Mouse (Mus musculus) midbrain, embryonic 14.5 days (tissue): ENCODE data around the gene Aanat. TPM values are rescaled to one million over a fixed set of nuclear protein-coding genes. Genes with fewer than 3 reads are reported as not detected.

Source experiments
- ATAC-seq: fragments of 200-750 bp; cut with Nextera tagmentation; 2 replicates; pipeline ENCODE4 v1.8.0; 2017; ENCODE audit warnings: moderate number of reproducible peaks, moderate library complexity; ENCODE audit not compliant: low FRiP score, low TSS enrichment
- DNase-seq: peaks from one replicate; pipeline ENCODE4 v3.0.0-alpha.2; 2015
- H3K27ac ChIP-seq: fragments of 300-500 bp; sonication (generic); replicated peaks from 2 replicates; pipeline ENCODE4 v1.5.1; 2014; ENCODE audit warnings: mild to moderate bottlenecking, low read depth, low read length, moderate library complexity
- H3K27me3 ChIP-seq: fragments of 300-500 bp; sonication (generic); 2 replicates; pipeline ENCODE4 v1.6.1; 2014; ENCODE audit warnings: low read length, control low read depth, mixed read lengths; ENCODE audit not compliant: control insufficient read depth, insufficient read depth
- H3K36me3 ChIP-seq: fragments of 300-500 bp; sonication (generic); 2 replicates; pipeline ENCODE4 v1.6.1; 2014; ENCODE audit warnings: low read length, control low read depth; ENCODE audit not compliant: control insufficient read depth, insufficient read depth
- H3K4me1 ChIP-seq: fragments of 300-500 bp; sonication (generic); 2 replicates; pipeline ENCODE4 v1.6.1; 2014; ENCODE audit warnings: mild to moderate bottlenecking, antibody characterized with exemption, low read length, control low read depth; ENCODE audit not compliant: control insufficient read depth, insufficient read depth
- H3K4me2 ChIP-seq: fragments of 300-500 bp; sonication (generic); 2 replicates; pipeline ENCODE4 v1.6.1; 2014; ENCODE audit warnings: mild to moderate bottlenecking, low read length, moderate library complexity
- H3K4me3 ChIP-seq: fragments of 300-500 bp; sonication (generic); replicated peaks from 2 replicates; pipeline ENCODE4 v1.5.1; 2014; ENCODE audit warnings: low read depth, low read length
- H3K9ac ChIP-seq: fragments of 300-500 bp; sonication (generic); replicated peaks from 2 replicates; pipeline ENCODE4 v1.6.1; 2014; ENCODE audit warnings: mild to moderate bottlenecking, low read length, moderate library complexity
- H3K9me3 ChIP-seq: fragments of 300-500 bp; sonication (generic); 2 replicates; pipeline ENCODE4 v1.6.1; 2016; ENCODE audit warnings: low read length, control low read depth, mixed read lengths; ENCODE audit not compliant: control insufficient read depth
- WGBS: fragments of 180-500 bp; shearing (Covaris S2); extraction: QIAGEN DNeasy Blood & Tissue Kit; methylation state at CpG from one replicate; pipeline ENCODE4 v1.1.7; 2014; 5-methylcytosine and 5-hydroxymethylcytosine counted together
- polyA plus RNA-seq: library from polyadenylated mRNA; unstranded; fragments of >200 nt; fragmentation: Nextera tagmentation; extraction: Ambion mirVana; gene quantifications from 2 replicates; pipeline ENCODE4 v1.2.1, GENCODE M21; 2014

Gene Aanat
- polyA plus RNA-seq, 1 experiment from 2014 or later = 0.49 TPM

DNA sequence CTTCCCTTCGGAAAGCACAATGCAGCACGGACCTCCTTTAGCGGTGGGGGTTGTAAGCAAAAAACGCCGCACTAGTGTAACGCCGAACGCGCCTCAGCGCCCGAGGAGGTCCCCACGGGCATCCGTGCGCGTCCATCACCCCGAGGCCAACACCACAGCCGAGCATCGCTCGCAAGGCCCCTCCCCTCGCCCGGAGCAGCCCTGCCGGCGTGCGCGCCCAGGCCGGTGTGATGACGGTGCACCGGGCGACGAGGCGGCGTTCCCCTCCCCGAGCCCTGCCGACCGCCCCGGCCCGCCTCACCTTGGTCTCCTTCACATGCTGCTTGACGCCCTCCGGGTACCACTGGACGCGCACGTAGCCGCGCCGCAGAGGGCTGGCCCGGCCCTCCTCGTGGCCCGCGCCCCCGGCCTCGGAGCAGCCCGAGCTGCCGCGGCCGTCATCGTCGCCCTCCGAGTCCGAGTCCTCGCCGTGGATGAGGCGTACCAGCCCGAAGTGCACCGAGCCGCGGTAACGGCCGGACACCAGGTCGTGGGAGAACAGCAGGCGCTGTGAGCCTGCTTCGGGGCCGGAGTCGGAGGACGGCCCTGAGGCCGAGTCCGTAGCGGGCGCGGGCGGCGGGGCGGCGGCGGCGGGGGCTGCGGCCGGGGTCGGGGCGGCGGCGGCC is 5.4 kb upstream of the Aanat start:
- WGBS = under 1% methylated on average over 91 of the region's 91 CpGs
- no peaks in the 10 kb centered on the region for H3K27me3 ChIP-seq

GRCm38 (mm10) chr11:116581376-116581814 is 4.8 kb upstream of the Aanat start, which contains the start of gene Ube2o:
Gene Ube2o (minus strand): TSS chr11:116581447.
- H3K4me2 ChIP-seq = peak within 1 kb of the TSS; percentile 76
- no peaks in the 10 kb centered on the region for H3K9me3 ChIP-seq
- WGBS = 2% methylated on average over 48 of the region's 51 CpGs
- no peaks in the 10 kb centered on the region for H3K27me3 ChIP-seq
- peaks cover 13% of the 10 kb centered on the region for H3K4me1 ChIP-seq
- H3K4me3 ChIP-seq = peak within 1 kb of the TSS; percentile 87
- H3K27ac ChIP-seq = peak within 1 kb of the TSS; percentile 95
- DNase-seq (peak; percentile 93), ATAC-seq (peak; percentile 90)
- H3K9ac ChIP-seq = peak within 1 kb of the TSS; percentile 98
- H3K36me3 ChIP-seq = no peaks in the 10 kb centered on the region

More for the DNA sequence above, 5.4 kb upstream of the Aanat start:
- ATAC-seq (peak; percentile 81), DNase-seq (peak; percentile 80)
- H3K4me3 ChIP-seq = peak overlapping the region; percentile 87
- H3K4me1 ChIP-seq = peaks cover 19% of the 10 kb centered on the region
- peak overlapping the region; percentile 98 for H3K9ac ChIP-seq
- H3K9me3 ChIP-seq = no peaks in the 10 kb centered on the region
- no peaks in the 10 kb centered on the region for H3K36me3 ChIP-seq
- peak overlapping the region; percentile 95 for H3K27ac ChIP-seq
- peak overlapping the region; percentile 76 for H3K4me2 ChIP-seq

DNA sequence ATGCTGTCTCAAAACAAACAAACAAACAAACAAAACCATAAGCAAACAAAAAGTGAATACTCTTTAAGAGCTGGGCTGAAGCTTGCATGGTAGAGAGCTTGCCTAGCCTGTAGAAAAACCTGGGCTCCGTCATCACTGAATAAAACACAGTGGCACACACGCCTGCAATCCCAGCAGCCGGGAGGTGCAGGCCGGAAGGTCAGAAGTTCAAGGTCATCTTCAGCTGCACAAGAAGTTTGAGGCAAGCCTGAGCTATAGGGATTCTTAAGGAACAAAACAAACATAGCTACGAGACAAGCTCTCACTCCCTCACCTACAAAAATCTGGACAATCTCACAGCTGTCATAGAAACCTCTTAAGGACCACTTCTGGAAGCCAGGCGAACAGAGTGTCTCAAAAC is 550 bp upstream of the Aanat start:
- Histone ChIP-seq H3K9me3 (no peaks in the 10 kb centered on the region), H3K4me3 (no peak overlapping the region), H3K36me3 (no peaks in the 10 kb centered on the region), H3K4me1 (peaks cover 13% of the 10 kb centered on the region; the same call in 1 of the 2 replicates), H3K4me2 (no peak overlapping the region), H3K27ac (no peak overlapping the region), H3K9ac (no peak overlapping the region), H3K27me3 (no peaks in the 10 kb centered on the region)
- DNase-seq (no peak), ATAC-seq (no peak)
- WGBS = 84% methylated on average over 6 of the region's 6 CpGs

- peaks cover 13% of the 10 kb centered on the region; the same call in 1 of the 2 replicates for H3K4me1 ChIP-seq
- H3K27ac ChIP-seq = peak overlapping the region; percentile 20; the same call in 1 of the 2 replicates
- H3K36me3 ChIP-seq = no peaks in the 10 kb centered on the region
- H3K9me3 ChIP-seq = no peaks in the 10 kb centered on the region
- peak overlapping the region; percentile 18; the same call in 1 of the 2 replicates for H3K4me3 ChIP-seq
- no peaks in the 10 kb centered on the region for H3K27me3 ChIP-seq
- ATAC-seq (no peak), DNase-seq (peak; percentile 82)
- no peak overlapping the region for H3K9ac ChIP-seq
- 19% methylated on average over 23 of the region's 23 CpGs for WGBS
- H3K4me2 ChIP-seq = peak overlapping the region; percentile 42
These were observed 784 bp downstream of the Aanat start for GRCm38 (mm10) chr11:116586801-116587631.

DNA sequence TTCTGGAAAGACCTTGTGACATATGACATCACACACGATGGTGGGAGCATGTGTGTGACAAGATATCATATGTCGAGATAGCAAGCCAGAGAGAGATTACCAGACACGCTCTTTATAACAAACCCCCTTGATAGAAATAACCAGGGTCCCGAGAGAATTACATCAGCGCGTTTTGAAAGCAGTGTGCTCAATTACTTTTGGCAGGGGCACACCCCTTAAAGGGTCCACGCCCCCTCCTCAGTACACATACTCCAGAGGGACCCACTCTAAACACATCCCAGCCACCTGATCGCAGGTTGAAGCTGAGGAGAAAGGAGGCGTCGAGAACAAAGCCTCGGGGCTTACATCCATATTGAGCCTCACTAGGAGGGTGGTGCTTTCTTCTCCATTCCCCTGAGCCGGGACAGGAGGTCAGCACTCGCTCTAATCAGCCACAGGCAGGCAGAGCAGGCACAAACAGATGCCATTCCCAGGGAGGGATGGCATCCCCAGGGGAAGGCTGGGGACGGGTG is 2.8 kb downstream of the Aanat start:
- H3K27me3 ChIP-seq = no peaks in the 10 kb centered on the region
- ATAC-seq (no peak), DNase-seq (peak; percentile 60)
- H3K4me1 ChIP-seq = peaks cover 19% of the 10 kb centered on the region
- H3K36me3 ChIP-seq = no peaks in the 10 kb centered on the region
- H3K4me3 ChIP-seq = no peak overlapping the region
- no peak overlapping the region; the same call in 1 of the 2 replicates for H3K9ac ChIP-seq
- WGBS = 14% methylated on average over 14 of the region's 14 CpGs
- H3K27ac ChIP-seq = no peak overlapping the region
- H3K4me2 ChIP-seq = peak overlapping the region; percentile 13; the same call in 1 of the 2 replicates
- H3K9me3 ChIP-seq = no peaks in the 10 kb centered on the region

DNA sequence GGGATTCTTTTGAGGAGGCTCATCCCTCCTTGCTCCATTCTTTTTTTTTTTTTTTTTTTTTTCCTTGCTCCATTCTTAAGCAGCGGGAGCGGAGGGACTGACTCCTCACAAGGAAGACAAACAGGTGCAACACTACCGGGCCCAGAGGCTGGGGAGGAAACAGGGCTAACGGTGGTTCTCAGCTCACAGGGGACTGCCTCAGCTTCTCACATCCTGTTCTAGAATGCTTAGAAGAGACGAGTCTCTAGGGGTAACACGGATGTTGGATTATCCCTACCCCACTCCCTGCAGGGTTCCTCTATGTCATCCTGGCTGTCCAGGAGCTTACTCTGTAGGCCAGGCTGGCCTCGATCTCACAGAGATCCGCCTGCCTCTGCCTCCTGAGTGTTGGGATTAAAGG is 3.3 kb downstream of the Aanat start:
- H3K27me3 ChIP-seq = no peaks in the 10 kb centered on the region
- H3K9me3 ChIP-seq = no peaks in the 10 kb centered on the region
- H3K27ac ChIP-seq = no peak overlapping the region
- ATAC-seq (no peak), DNase-seq (no peak)
- no peak overlapping the region for H3K9ac ChIP-seq
- no peak overlapping the region for H3K4me2 ChIP-seq
- H3K4me1 ChIP-seq = peaks cover 19% of the 10 kb centered on the region
- H3K36me3 ChIP-seq = no peaks in the 10 kb centered on the region
- 51% methylated on average over 8 of the region's 8 CpGs for WGBS
- H3K4me3 ChIP-seq = no peak overlapping the region

DNA sequence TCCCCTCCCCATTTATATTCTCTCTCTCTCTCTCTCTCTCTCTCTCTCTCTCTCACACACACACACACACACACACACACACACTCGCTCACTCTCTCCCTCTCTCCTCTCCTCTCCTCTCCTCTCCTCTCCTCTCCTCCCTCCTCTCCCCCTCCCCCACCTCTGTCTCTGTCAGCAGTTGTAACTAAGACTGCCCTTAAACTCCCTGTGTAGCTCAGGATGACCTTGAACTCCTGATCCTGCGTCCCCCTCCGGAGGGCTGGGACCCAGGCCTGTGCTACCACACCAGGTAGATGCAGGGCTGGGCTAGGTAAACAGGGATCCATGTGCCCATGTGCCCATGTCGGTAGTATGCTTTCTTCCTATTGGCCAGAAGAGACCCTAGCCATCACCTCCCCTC is 5.4 kb downstream of the Aanat start:
- no peaks in the 10 kb centered on the region for H3K27me3 ChIP-seq
- H3K27ac ChIP-seq = no peak overlapping the region
- no peaks in the 10 kb centered on the region for H3K36me3 ChIP-seq
- no peak for ATAC-seq
- 83% methylated on average over 4 of the region's 4 CpGs for WGBS
- peaks cover 19% of the 10 kb centered on the region for H3K4me1 ChIP-seq
- no peak overlapping the region for H3K4me3 ChIP-seq
- no peak overlapping the region for H3K4me2 ChIP-seq
- H3K9ac ChIP-seq = no peak overlapping the region
- DNase-seq = no peak
- no peaks in the 10 kb centered on the region for H3K9me3 ChIP-seq

DNA sequence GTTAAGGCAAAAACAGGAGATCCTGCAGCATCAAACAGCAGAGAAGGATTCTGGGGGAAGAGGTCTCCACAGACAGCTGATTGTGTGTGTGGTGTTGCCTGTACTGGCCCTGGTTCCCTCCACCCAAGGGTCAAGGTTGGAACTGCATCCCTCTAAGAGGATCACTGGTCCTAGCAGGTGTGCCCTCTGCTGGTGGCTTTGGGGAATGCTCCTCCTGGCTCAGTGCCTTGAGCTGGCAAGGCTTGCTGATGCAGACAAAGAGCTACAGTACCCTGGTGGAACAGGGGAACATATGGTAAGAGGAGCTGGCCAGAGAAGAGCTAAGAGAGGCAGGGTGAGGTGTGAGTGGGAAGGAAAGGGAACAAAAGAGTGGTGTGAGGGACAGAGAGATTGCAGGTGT is 6.2 kb downstream of the Aanat start:
- Histone ChIP-seq H3K9ac (no peak overlapping the region; the same call in 1 of the 2 replicates), H3K4me3 (no peak overlapping the region), H3K4me1 (peaks cover 16% of the 10 kb centered on the region), H3K9me3 (no peaks in the 10 kb centered on the region), H3K27me3 (no peaks in the 10 kb centered on the region), H3K36me3 (no peaks in the 10 kb centered on the region), H3K4me2 (no peak overlapping the region), H3K27ac (peak overlapping the region; percentile 62)
- DNase-seq (peak; percentile 93), ATAC-seq (peak; percentile 59; the same call in 1 of the 2 replicates)
